Mouse (Mus musculus) heart, adult 2 months (tissue): ENCODE data around the gene Crybb1.

Experiments used
- CTCF ChIP-seq: fragments of 200-600 bp; IDR thresholded peaks from 2 replicates; pipeline ENCODE4 v1.8.1; 2022; ENCODE audit warnings: antibody characterized with exemption, mild to moderate bottlenecking, moderate library complexity
- EP300 ChIP-seq: fragments of 200-500 bp; IDR thresholded peaks from 2 replicates; pipeline ENCODE4 v1.6.1; 2011; ENCODE audit warnings: low read depth, low read length, control low read depth; ENCODE audit not compliant: insufficient read depth

- TF ChIP-seq EP300: no peak
- TF ChIP-seq CTCF: no peak
Measured at GRCm38 (mm10) chr5:112254282-112254806, 1.3 kb upstream of the Crybb1 start.
